In genomic region chr13:83884766-83885543, GRCm38 (mm10) we compare ENCODE assay signal across 17 mouse cellular contexts.
DNase-seq lines count a peak whose midpoint lies in the region; ATAC-seq and TF ChIP-seq lines count a peak whose summit lies in the region.
"Had no signal": no experiment of that assay in that cellular context is flagged by ENCODE, and none has a peak within 500 bp of the region (broad histone marks: within the 10 kb centered on the region; RNA-seq: fewer than 3 reads in every experiment).

No protein-coding gene starts in this region.

- no peaks in the 10 kb centered on the region for H3K36me3 ChIP-seq in forebrain, embryonic 14.5 days (ENCODE audit: control insufficient read depth, insufficient read depth, low read length)
- no peaks in the 10 kb centered on the region for H3K36me3 ChIP-seq in hindbrain, postnatal 0 days (ENCODE audit: insufficient read depth, low read length)
- H3K36me3 ChIP-seq in kidney, embryonic 16.5 days (ENCODE audit: insufficient read depth, low read length) = no peaks in the 10 kb centered on the region
- H3K36me3 ChIP-seq in thymus, adult 2 months (ENCODE audit: control insufficient read depth, insufficient read depth, low read length) = no peaks in the 10 kb centered on the region
- H3K36me3 ChIP-seq: embryonic facial prominence, embryonic 13.5 days; limb, embryonic 15.5 days; lung, embryonic 15.5 days had no signal

- H3K27ac ChIP-seq in forebrain, embryonic 14.5 days (ENCODE audit: low read depth, low read length) = peak overlapping the region; percentile 77
- no peak overlapping the region for H3K27ac ChIP-seq in hindbrain, postnatal 0 days
- no peak overlapping the region for H3K27ac ChIP-seq in kidney, embryonic 16.5 days (ENCODE audit: low read length)
- no peak overlapping the region for H3K27ac ChIP-seq in thymus, adult 2 months (ENCODE audit: control insufficient read depth, insufficient read depth, low read length)
- H3K27ac ChIP-seq: embryonic facial prominence, embryonic 13.5 days; limb, embryonic 15.5 days; lung, embryonic 15.5 days had no signal

- peak; percentile 37 for DNase-seq in left cerebral cortex, postnatal 4 days
- DNase-seq in left cerebral cortex, adult 9 months (ENCODE audit: low spot score in 2 of 2) = no peak
- peak; percentile 89 for DNase-seq in forebrain, embryonic 14.5 days (ENCODE audit: low spot score)
- DNase-seq in hindbrain, postnatal 0 days (ENCODE audit: low spot score) = peak; percentile 47
- DNase-seq in retina, embryonic 14.5 days (ENCODE audit: low spot score) = peak; percentile 86
- DNase-seq in ovary, adult 18-20 months (ENCODE audit: low spot score) = no peak
- no peak for DNase-seq in thymus, adult 2 months
- DNase-seq: B cell, adult 2 months; cerebellum, adult 18-20 months; kidney, postnatal 25 days; right cerebral cortex, postnatal 25 days; thymus, postnatal 4 days had no signal

- no peak for TF ChIP-seq POLR2A in thymus, adult 2 months (IDR thresholded peaks at IDR 0.05; ENCODE audit: control insufficient read depth, extremely low read depth, insufficient read depth, low read length, poor library complexity)

- no peak overlapping the region for H3K4me3 ChIP-seq in forebrain, embryonic 14.5 days (ENCODE audit: low read depth, low read length)
- H3K4me3 ChIP-seq in hindbrain, postnatal 0 days (ENCODE audit: low read length) = no peak overlapping the region
- H3K4me3 ChIP-seq in kidney, embryonic 16.5 days (ENCODE audit: low read length) = no peak overlapping the region
- H3K4me3 ChIP-seq in thymus, adult 2 months (ENCODE audit: control insufficient read depth, insufficient read depth, low read length) = no peak overlapping the region
- H3K4me3 ChIP-seq: embryonic facial prominence, embryonic 13.5 days; limb, embryonic 15.5 days; lung, embryonic 15.5 days; megakaryocyte, embryonic 14.5 days had no signal

- H3K9me3 ChIP-seq in forebrain, embryonic 14.5 days (replicated peaks; ENCODE audit: control insufficient read depth, low read length) = no peaks in the 10 kb centered on the region
- H3K9me3 ChIP-seq in hindbrain, postnatal 0 days (ENCODE audit: low read length) = no peaks in the 10 kb centered on the region
- no peaks in the 10 kb centered on the region for H3K9me3 ChIP-seq in kidney, embryonic 16.5 days (ENCODE audit: low read length)
- H3K9me3 ChIP-seq: embryonic facial prominence, embryonic 13.5 days; limb, embryonic 15.5 days; lung, embryonic 15.5 days; megakaryocyte, embryonic 14.5 days had no signal

- 7% methylated on average over 13 of the region's 13 CpGs for WGBS in forebrain, embryonic 14.5 days
- WGBS in hindbrain, postnatal 0 days = 24% methylated on average over 13 of the region's 13 CpGs
- WGBS in kidney, embryonic 16.5 days = 72% methylated on average over 13 of the region's 13 CpGs
- 90% methylated on average over 13 of the region's 13 CpGs for WGBS in thymus, adult 2 months

- ATAC-seq in forebrain, embryonic 14.5 days = peak; percentile 85
- ATAC-seq in hindbrain, postnatal 0 days = peak; percentile 28; the same call in 1 of the 2 replicates
- no peak for ATAC-seq in kidney, embryonic 16.5 days (ENCODE audit: low FRiP score, low TSS enrichment)

- no peak for TF ChIP-seq CTCF in hindbrain, postnatal 0 days (IDR thresholded peaks at IDR 0.05; ENCODE audit: low read depth)
- TF ChIP-seq CTCF in thymus, adult 2 months (IDR thresholded peaks at IDR 0.05; ENCODE audit: borderline replicate concordance, control insufficient read depth, extremely low read depth, insufficient read depth, low read length, poor library complexity) = no peak

- H3K4me2 ChIP-seq in forebrain, embryonic 14.5 days (ENCODE audit: low read length) = peak overlapping the region; percentile 19; the same call in 1 of the 2 replicates
- no peak overlapping the region for H3K4me2 ChIP-seq in hindbrain, postnatal 0 days (ENCODE audit: low read depth, low read length)
- no peak overlapping the region for H3K4me2 ChIP-seq in kidney, embryonic 16.5 days (replicated peaks; ENCODE audit: low read depth, low read length)
- H3K4me2 ChIP-seq: embryonic facial prominence, embryonic 13.5 days; limb, embryonic 15.5 days; lung, embryonic 15.5 days had no signal

- peaks cover 28% of the 10 kb centered on the region; the same call in 1 of the 2 replicates for H3K4me1 ChIP-seq in forebrain, embryonic 14.5 days (ENCODE audit: control insufficient read depth, insufficient read depth, low read length)
- H3K4me1 ChIP-seq in hindbrain, postnatal 0 days (ENCODE audit: insufficient read depth, low read length) = 0 out of 2 replicates have a peak, but pooled peaks cover 3% of the 10 kb centered on the region
- H3K4me1 ChIP-seq in kidney, embryonic 16.5 days (ENCODE audit: insufficient read depth, low read length) = no peaks in the 10 kb centered on the region
- no peaks in the 10 kb centered on the region for H3K4me1 ChIP-seq in thymus, adult 2 months (replicated peaks; ENCODE audit: control insufficient read depth, insufficient read depth, low read length)
- H3K4me1 ChIP-seq: embryonic facial prominence, embryonic 13.5 days; limb, embryonic 15.5 days; lung, embryonic 15.5 days; megakaryocyte, embryonic 14.5 days had no signal

- no peaks in the 10 kb centered on the region for H3K27me3 ChIP-seq in forebrain, embryonic 14.5 days (replicated peaks; ENCODE audit: control insufficient read depth, insufficient read depth, low read length)
- H3K27me3 ChIP-seq in hindbrain, postnatal 0 days (ENCODE audit: insufficient read depth, low read length) = no peaks in the 10 kb centered on the region
- H3K27me3 ChIP-seq in kidney, embryonic 16.5 days (ENCODE audit: insufficient read depth, low read length) = no peaks in the 10 kb centered on the region
- no peaks in the 10 kb centered on the region for H3K27me3 ChIP-seq in thymus, adult 2 months (ENCODE audit: control insufficient read depth, insufficient read depth, low read length)
- H3K27me3 ChIP-seq: embryonic facial prominence, embryonic 13.5 days; limb, embryonic 15.5 days; lung, embryonic 15.5 days; megakaryocyte, embryonic 14.5 days had no signal

- no peak overlapping the region for H3K9ac ChIP-seq in forebrain, embryonic 14.5 days (ENCODE audit: low read length)
- no peak overlapping the region for H3K9ac ChIP-seq in hindbrain, postnatal 0 days (replicated peaks; ENCODE audit: low read length)
- H3K9ac ChIP-seq in kidney, embryonic 16.5 days (replicated peaks; ENCODE audit: low read length) = no peak overlapping the region
- H3K9ac ChIP-seq: embryonic facial prominence, embryonic 13.5 days; limb, embryonic 15.5 days; lung, embryonic 15.5 days had no signal

- intact Hi-C loops in left cerebral cortex, postnatal 4 days (cut with DNase I) = no loop called here

Comparison
In these comparisons a context has a peak if more than half of its experiments do, and no peak if none do; other contexts are left out.
1. DNase-seq: peak in left cerebral cortex, postnatal 4 days (single experiment), forebrain, embryonic 14.5 days (single experiment), hindbrain, postnatal 0 days (single experiment) and retina, embryonic 14.5 days (single experiment); none in left cerebral cortex, adult 9 months (0 of 2), ovary, adult 18-20 months (single experiment) and thymus, adult 2 months (single experiment).